Mouse (Mus musculus): Measurements from ENCODE around the gene Tjp2. TPM values are rescaled to one million over a fixed set of nuclear protein-coding genes. Genes with fewer than 3 reads are reported as not detected.
"Not testable (repeated sequence)": the region's sequence is repeated elsewhere in the genome, so short reads cannot be mapped to it uniquely, and the experiment has no call there.

Gene Tjp2
- polyA plus RNA-seq, 1 experiment: 5.5 TPM

DNA sequence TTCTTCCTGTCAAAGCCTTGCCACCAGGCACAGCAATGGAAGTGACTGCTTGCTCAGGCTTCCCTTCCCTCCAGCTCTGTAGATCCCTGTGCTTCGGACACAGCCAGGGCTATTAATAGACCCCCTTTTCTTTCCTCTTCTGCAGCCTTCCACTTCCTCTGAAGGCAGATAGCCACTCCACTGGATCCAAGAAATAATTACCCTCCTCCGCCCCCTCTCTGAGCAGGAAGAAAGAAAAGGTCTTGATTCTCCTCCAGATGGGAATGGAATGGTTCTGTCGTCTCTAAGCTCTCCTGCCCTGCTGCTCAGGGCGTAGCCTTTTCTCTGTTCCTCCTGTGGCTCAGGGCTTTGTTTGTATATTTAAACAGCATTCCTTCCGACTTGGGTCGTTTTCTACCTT lies 27.0 kb upstream of the Tjp2 start:
- Histone ChIP-seq H3K4me1 (replicated peaks; ENCODE audit: control insufficient read depth, insufficient read depth, low read length) (no peaks in the 10 kb centered on the region), H3K4me3 (ENCODE audit: control insufficient read depth, insufficient read depth, low read length) (no peak overlapping the region), H3K36me3 (ENCODE audit: control insufficient read depth, insufficient read depth, low read length) (no peaks in the 10 kb centered on the region), H3K27ac (ENCODE audit: control insufficient read depth, insufficient read depth, low read length) (no peak overlapping the region), H3K27me3 (ENCODE audit: control insufficient read depth, insufficient read depth, low read length) (no peaks in the 10 kb centered on the region)
- TF ChIP-seq CTCF (IDR thresholded peaks at IDR 0.05; ENCODE audit: borderline replicate concordance, control insufficient read depth, extremely low read depth, insufficient read depth, low read length, poor library complexity) (no peak), POLR2A (IDR thresholded peaks at IDR 0.05; ENCODE audit: control insufficient read depth, extremely low read depth, insufficient read depth, low read length, poor library complexity) (no peak)
- WGBS: 55% methylated on average over 6 of the region's 6 CpGs
- DNase-seq: no peak

DNA sequence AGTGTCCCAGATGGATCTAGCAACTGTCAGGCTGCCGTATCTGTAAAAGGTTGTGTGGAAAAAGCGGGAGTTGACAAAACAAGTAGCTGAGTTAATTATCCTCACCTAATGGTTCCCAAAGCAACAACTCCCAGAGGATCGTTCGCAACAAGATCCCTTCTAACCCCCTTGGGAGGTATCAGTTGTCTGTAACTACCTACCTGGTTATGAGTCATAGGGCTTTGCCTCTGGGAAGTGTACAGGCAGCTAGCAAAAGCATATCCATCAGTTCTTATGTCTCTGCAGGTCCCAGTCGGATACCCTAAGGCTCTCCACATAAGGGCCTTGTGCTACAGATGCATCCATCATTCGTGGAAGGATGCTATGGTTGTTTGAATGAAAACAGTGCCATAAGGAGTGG lies 18.5 kb upstream of the Tjp2 start:
- no peaks in the 10 kb centered on the region for H3K36me3 ChIP-seq (ENCODE audit: control insufficient read depth, insufficient read depth, low read length)
- 92% methylated on average over 6 of the region's 6 CpGs for WGBS
- no peaks in the 10 kb centered on the region for H3K4me1 ChIP-seq (replicated peaks; ENCODE audit: control insufficient read depth, insufficient read depth, low read length)
- DNase-seq: no peak
- no peaks in the 10 kb centered on the region for H3K27me3 ChIP-seq (ENCODE audit: control insufficient read depth, insufficient read depth, low read length)
- no peak overlapping the region for H3K4me3 ChIP-seq (ENCODE audit: control insufficient read depth, insufficient read depth, low read length)
- TF ChIP-seq POLR2A (IDR thresholded peaks at IDR 0.05; ENCODE audit: control insufficient read depth, extremely low read depth, insufficient read depth, low read length, poor library complexity): no peak
- TF ChIP-seq CTCF (IDR thresholded peaks at IDR 0.05; ENCODE audit: borderline replicate concordance, control insufficient read depth, extremely low read depth, insufficient read depth, low read length, poor library complexity): no peak
- H3K27ac ChIP-seq (ENCODE audit: control insufficient read depth, insufficient read depth, low read length): no peak overlapping the region

DNA sequence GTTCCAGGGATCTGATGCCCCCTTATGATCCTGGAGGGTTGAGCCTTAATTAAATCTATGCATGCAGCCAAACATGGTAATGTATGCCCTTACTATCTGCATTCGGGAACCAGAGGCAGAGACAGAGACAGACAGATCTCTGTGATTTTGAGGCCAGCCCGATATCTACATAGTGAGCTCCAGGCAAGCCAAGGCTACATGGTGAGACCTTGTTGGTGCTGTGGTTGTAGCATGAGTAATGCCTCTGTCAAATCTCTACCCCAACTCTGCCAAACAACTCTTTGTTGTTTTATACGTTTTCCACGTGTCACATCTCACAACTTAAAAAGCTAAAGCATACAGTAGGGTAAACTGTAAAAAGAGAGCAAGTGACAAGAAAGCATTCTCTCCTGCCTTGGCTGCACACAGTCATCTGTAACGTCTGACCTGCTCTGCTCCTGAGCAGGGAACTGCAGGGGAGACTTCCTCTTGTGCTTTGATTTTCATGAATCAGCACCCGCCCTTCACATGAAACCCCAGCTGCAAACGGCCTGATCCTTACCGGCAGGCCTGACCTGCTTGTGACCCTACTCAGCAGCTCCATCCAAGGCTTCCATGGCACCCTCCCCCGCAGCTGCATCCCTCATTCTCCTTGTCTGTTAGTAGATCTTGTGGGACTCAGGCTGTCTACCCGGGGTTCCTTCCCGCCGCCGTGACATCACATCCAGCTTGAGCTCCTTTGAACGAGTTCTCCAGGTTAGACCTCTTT lies 17.1 kb upstream of the Tjp2 start:
- no peak for DNase-seq
- Histone ChIP-seq H3K27me3 (ENCODE audit: control insufficient read depth, insufficient read depth, low read length) (no peaks in the 10 kb centered on the region), H3K4me1 (replicated peaks; ENCODE audit: control insufficient read depth, insufficient read depth, low read length) (no peaks in the 10 kb centered on the region), H3K36me3 (ENCODE audit: control insufficient read depth, insufficient read depth, low read length) (no peaks in the 10 kb centered on the region), H3K4me3 (ENCODE audit: control insufficient read depth, insufficient read depth, low read length) (no peak overlapping the region), H3K27ac (ENCODE audit: control insufficient read depth, insufficient read depth, low read length) (no peak overlapping the region)
- WGBS: 36% methylated on average over 14 of the region's 14 CpGs
- TF ChIP-seq POLR2A (IDR thresholded peaks at IDR 0.05; ENCODE audit: control insufficient read depth, extremely low read depth, insufficient read depth, low read length, poor library complexity): no peak
- TF ChIP-seq CTCF (IDR thresholded peaks at IDR 0.05; ENCODE audit: borderline replicate concordance, control insufficient read depth, extremely low read depth, insufficient read depth, low read length, poor library complexity): no peak

DNA sequence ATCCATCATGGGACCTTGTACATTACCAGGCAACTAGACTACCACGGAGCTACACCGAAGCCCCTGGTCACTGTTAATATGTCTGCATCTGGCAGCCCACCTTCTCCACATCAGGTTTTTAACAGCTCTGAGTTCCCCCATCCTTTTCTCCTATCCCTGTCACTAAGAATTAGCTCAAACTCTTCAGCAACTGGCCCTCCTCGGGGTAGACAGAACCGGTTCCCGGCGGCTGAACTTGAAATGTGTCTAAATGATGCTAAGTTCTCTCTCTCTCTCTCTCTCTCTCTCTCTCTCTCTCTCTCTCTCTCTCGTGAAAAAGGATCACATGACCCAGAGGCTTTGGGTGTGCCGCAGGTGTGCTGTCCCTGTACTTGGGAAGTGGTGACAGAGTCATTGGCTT lies 16.4 kb upstream of the Tjp2 start:
- Histone ChIP-seq H3K36me3 (ENCODE audit: control insufficient read depth, insufficient read depth, low read length) (no peaks in the 10 kb centered on the region), H3K27ac (ENCODE audit: control insufficient read depth, insufficient read depth, low read length) (no peak overlapping the region), H3K4me3 (ENCODE audit: control insufficient read depth, insufficient read depth, low read length) (no peak overlapping the region), H3K4me1 (replicated peaks; ENCODE audit: control insufficient read depth, insufficient read depth, low read length) (no peaks in the 10 kb centered on the region), H3K27me3 (ENCODE audit: control insufficient read depth, insufficient read depth, low read length) (no peaks in the 10 kb centered on the region)
- no peak for DNase-seq
- no peak for TF ChIP-seq POLR2A (IDR thresholded peaks at IDR 0.05; ENCODE audit: control insufficient read depth, extremely low read depth, insufficient read depth, low read length, poor library complexity)
- no peak for TF ChIP-seq CTCF (IDR thresholded peaks at IDR 0.05; ENCODE audit: borderline replicate concordance, control insufficient read depth, extremely low read depth, insufficient read depth, low read length, poor library complexity)
- WGBS: 84% methylated on average over 8 of the region's 8 CpGs

DNA sequence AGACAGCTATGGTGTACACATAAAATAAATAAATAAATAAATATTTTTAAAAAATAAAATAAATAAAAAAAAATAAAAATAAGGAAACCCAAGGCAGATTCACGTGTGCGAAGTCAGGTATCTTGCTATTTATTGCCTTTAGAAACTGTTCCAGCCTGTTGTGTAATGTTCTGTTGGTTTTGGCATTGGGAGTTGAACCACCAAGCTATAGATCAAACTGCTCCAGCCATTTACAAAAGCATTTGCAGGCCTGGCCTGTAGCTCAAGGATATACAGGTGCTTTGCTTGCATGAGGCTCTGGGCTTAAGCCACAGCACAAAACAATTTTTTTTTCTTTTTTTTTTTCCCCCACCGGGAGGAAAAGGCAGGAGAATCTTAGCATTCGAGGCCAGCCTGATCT lies 13.2 kb upstream of the Tjp2 start:
- H3K36me3 ChIP-seq (ENCODE audit: control insufficient read depth, insufficient read depth, low read length): no peaks in the 10 kb centered on the region
- H3K27me3 ChIP-seq (ENCODE audit: control insufficient read depth, insufficient read depth, low read length): no peaks in the 10 kb centered on the region
- H3K4me1 ChIP-seq (replicated peaks; ENCODE audit: control insufficient read depth, insufficient read depth, low read length): no peaks in the 10 kb centered on the region
- TF ChIP-seq CTCF (IDR thresholded peaks at IDR 0.05; ENCODE audit: borderline replicate concordance, control insufficient read depth, extremely low read depth, insufficient read depth, low read length, poor library complexity) (no peak), POLR2A (IDR thresholded peaks at IDR 0.05; ENCODE audit: control insufficient read depth, extremely low read depth, insufficient read depth, low read length, poor library complexity) (no peak)
- DNase-seq: no peak
- 91% methylated on average over 4 of the region's 4 CpGs for WGBS
- H3K27ac ChIP-seq (ENCODE audit: control insufficient read depth, insufficient read depth, low read length): no peak overlapping the region
- no peak overlapping the region for H3K4me3 ChIP-seq (ENCODE audit: control insufficient read depth, insufficient read depth, low read length)

DNA sequence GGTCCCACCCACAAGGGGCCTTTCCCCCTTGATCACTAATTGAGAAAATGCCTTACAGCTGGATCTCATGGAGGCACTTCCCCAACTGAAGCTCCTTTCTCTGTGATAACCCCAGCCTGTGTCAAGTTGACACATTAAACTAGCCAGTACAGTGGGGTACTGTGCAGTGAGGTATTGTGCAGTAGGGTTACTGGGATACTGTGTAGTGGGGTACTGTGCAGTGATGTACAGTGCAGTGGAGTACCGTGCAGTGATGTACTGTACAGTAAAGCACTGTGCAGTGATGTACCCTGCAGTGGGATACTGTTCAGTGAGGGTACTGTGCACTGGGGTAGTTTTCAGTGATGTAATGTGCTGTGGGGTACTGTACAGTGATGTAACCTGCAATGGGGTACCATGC lies 7.5 kb upstream of the Tjp2 start:
- H3K4me3 ChIP-seq (ENCODE audit: control insufficient read depth, insufficient read depth, low read length); DNase-seq; H3K27me3 ChIP-seq (ENCODE audit: control insufficient read depth, insufficient read depth, low read length); H3K36me3 ChIP-seq (ENCODE audit: control insufficient read depth, insufficient read depth, low read length); H3K27ac ChIP-seq (ENCODE audit: control insufficient read depth, insufficient read depth, low read length); H3K4me1 ChIP-seq (replicated peaks; ENCODE audit: control insufficient read depth, insufficient read depth, low read length): not testable (repeated sequence)
- WGBS: 93% methylated on average over 1 of the region's 1 CpGs

DNA sequence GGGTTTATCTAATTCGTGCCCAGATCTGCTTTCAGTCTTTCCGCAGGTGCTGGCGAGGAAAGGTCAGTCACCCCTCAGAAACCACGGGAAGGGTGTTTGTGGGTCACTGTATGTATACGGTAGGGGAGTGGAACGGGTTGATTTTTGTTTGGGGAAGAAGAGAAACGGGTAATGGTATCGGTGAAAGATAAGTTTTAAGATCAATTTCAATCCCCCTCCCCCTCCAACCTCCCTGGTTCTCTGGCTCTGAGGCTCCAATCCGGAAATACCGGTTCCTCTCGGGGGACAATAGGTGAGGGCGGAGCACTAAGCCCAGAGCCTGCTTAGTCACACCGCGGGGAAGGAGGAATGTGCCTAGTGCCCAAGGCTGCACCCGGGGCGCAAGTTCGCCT lies 471 bp upstream of the Tjp2 start:
- WGBS: 1% methylated on average over 17 of the region's 17 CpGs
- H3K4me3 ChIP-seq (ENCODE audit: control insufficient read depth, insufficient read depth, low read length): peak overlapping the region; percentile 27
- no peak overlapping the region for H3K27ac ChIP-seq (ENCODE audit: control insufficient read depth, insufficient read depth, low read length)
- no peaks in the 10 kb centered on the region; the same call in 1 of the 2 replicates for H3K27me3 ChIP-seq (ENCODE audit: control insufficient read depth, insufficient read depth, low read length)
- DNase-seq: no peak
- peaks cover 4% of the 10 kb centered on the region for H3K4me1 ChIP-seq (replicated peaks; ENCODE audit: control insufficient read depth, insufficient read depth, low read length)
- TF ChIP-seq POLR2A (IDR thresholded peaks at IDR 0.05; ENCODE audit: control insufficient read depth, extremely low read depth, insufficient read depth, low read length, poor library complexity) (no peak), CTCF (IDR thresholded peaks at IDR 0.05; ENCODE audit: borderline replicate concordance, control insufficient read depth, extremely low read depth, insufficient read depth, low read length, poor library complexity) (no peak)
- no peaks in the 10 kb centered on the region for H3K36me3 ChIP-seq (ENCODE audit: control insufficient read depth, insufficient read depth, low read length)

Data from thymus, adult 2 months (tissue).